Mouse (Mus musculus) urinary bladder, postnatal 36 days (tissue): ENCODE results near the gene Casz1.

Experiments used
- DNase-seq, 2 experiments: peaks; one replicate each; pipeline ENCODE4 v3.0.0; 2022; ENCODE audit warnings: low spot score in 2 of 2, mixed read lengths in 1 of 2

Casz1 gene

GRCm38 (mm10) chr4:148908214-148908681 lies 104.0 kb downstream of the Casz1 start:
- no peak for DNase-seq

- peak in 1 of 2 experiments; percentile 35 for DNase-seq
Measured at GRCm38 (mm10) chr4:148908760-148909510, 104.7 kb downstream of the Casz1 start.

GRCm38 (mm10) chr4:148909566-148909965 lies 105.3 kb downstream of the Casz1 start:
- no peak for DNase-seq

- no peak for DNase-seq
Measured at GRCm38 (mm10) chr4:148912134-148912533, 107.9 kb downstream of the Casz1 start.

- DNase-seq = no peak
Measured at GRCm38 (mm10) chr4:148912826-148913590, 108.8 kb downstream of the Casz1 start.

- no peak for DNase-seq
Measured at GRCm38 (mm10) chr4:148914863-148915622, 110.8 kb downstream of the Casz1 start.

GRCm38 (mm10) chr4:148915849-148916248 lies 111.6 kb downstream of the Casz1 start:
- no peak for DNase-seq

- no peak for DNase-seq
Measured at GRCm38 (mm10) chr4:148918707-148919447, 114.6 kb downstream of the Casz1 start.

GRCm38 (mm10) chr4:148920610-148921009 lies 116.4 kb downstream of the Casz1 start:
- no peak for DNase-seq

- no peak for DNase-seq
Measured at GRCm38 (mm10) chr4:148922221-148922700, 118.0 kb downstream of the Casz1 start.

- DNase-seq = no peak
Measured at GRCm38 (mm10) chr4:148923414-148923813, 119.2 kb downstream of the Casz1 start.

GRCm38 (mm10) chr4:148923976-148924375 lies 119.7 kb downstream of the Casz1 start:
- no peak for DNase-seq

GRCm38 (mm10) chr4:148925589-148926359 lies 121.5 kb downstream of the Casz1 start:
- DNase-seq = no peak

- DNase-seq = no peak
Measured at GRCm38 (mm10) chr4:148926459-148926858, 122.2 kb downstream of the Casz1 start.

- DNase-seq = no peak
Measured at GRCm38 (mm10) chr4:148928316-148928715, 124.1 kb downstream of the Casz1 start.

GRCm38 (mm10) chr4:148928876-148929275 lies 124.6 kb downstream of the Casz1 start:
- no peak for DNase-seq

- no peak for DNase-seq
Measured at GRCm38 (mm10) chr4:148930721-148931229, 126.5 kb downstream of the Casz1 start.

GRCm38 (mm10) chr4:148933109-148933508 lies 128.9 kb downstream of the Casz1 start:
- DNase-seq = no peak

- DNase-seq = peak; percentile 33 to 52
Measured at GRCm38 (mm10) chr4:148935211-148935610, 131.0 kb downstream of the Casz1 start.

- DNase-seq = no peak
Measured at GRCm38 (mm10) chr4:148936111-148936510, 131.9 kb downstream of the Casz1 start.
